Mouse (Mus musculus): ENCODE data around the gene Lrch4.

The Lrch4 gene

DNA sequence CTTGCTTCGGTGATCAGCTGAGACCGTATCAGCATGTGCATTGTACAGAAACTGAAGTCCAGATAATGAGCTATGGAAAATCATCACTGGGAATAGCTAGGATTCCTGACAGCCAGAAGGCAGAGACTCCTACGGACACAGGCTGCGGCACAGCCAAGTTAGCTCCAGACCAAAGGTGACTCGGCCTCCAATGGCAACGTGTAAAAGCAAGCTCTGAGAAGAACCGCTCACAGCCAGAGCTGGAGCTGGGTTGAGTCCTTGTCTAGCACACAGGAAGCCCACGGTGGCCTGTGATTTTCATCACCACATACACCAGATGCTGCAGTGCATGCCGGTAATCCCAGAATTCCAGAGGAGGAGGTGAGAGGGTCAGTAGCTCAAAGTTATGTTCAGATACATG lies 61.6 kb downstream of the Lrch4 start:
- no peak for DNase-seq (ENCODE audit: low read depth, low spot score)

All from brain, embryonic 18.5 days (tissue).